Mouse (Mus musculus): ENCODE data around the gene Kcnh1. TPM values are rescaled to one million over a fixed set of nuclear protein-coding genes. Genes with fewer than 3 reads are reported as not detected.

The Kcnh1 gene
- total and polyA plus RNA-seq, 2 experiments from 2014 or later = 0.10 to 0.31 TPM

DNA sequence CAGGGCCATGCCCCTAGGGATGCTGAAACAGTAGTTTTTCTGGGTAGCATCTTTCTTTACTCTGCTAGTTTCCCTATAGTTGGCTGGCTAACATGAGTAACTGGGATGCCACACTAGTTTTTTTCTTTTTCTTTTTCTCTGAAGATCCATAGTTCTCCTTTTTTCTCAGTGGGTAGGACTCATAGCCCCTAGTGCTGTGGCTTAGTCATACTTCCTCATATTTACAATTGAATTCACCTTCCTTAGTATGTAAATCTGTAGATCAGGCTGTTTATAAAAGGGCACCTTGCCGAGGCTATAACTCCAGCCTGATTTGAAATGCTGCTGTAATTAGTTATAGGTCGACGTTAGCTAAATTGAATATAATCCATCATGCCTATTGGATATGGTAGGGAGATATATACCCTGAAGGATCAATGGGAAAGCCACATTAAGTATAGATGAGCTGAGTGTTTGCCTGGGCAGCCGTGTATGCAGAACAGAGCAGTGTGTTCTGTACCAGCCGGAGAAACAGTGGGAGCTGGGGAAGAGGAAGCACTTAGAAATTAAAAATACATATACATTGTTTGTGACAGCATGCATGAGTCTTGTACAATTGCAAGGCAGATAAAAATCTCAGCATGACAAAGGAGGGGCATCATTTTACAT, 107.0 kb downstream of the Kcnh1 start:
- Histone ChIP-seq H3K36me3 (replicated peaks; ENCODE audit: control insufficient read depth, insufficient read depth, low read length) (no peaks in the 10 kb centered on the region), H3K27ac (ENCODE audit: low read depth) (no peak overlapping the region), H3K4me1 (ENCODE audit: control insufficient read depth, insufficient read depth) (no peaks in the 10 kb centered on the region), H3K9me3 (replicated peaks; ENCODE audit: control insufficient read depth, low read length) (no peaks in the 10 kb centered on the region), H3K27me3 (ENCODE audit: control insufficient read depth, insufficient read depth, low read length) (no peaks in the 10 kb centered on the region), H3K4me2 (ENCODE audit: low read depth, low read length) (no peak overlapping the region), H3K9ac (replicated peaks; ENCODE audit: low read depth, low read length) (no peak overlapping the region), H3K4me3 (ENCODE audit: low read depth, low read length) (no peak overlapping the region)
- DNase-seq (ENCODE audit: low spot score) (no peak), ATAC-seq (ENCODE audit: insufficient read depth, low read depth) (no peak)
- TF ChIP-seq EP300 (IDR thresholded peaks at IDR 0.05; ENCODE audit: low read depth) = no peak
- no peak for TF ChIP-seq CTCF (IDR thresholded peaks at IDR 0.05; ENCODE audit: low read depth)
- WGBS = 70% methylated on average over 5 of the region's 5 CpGs

DNA sequence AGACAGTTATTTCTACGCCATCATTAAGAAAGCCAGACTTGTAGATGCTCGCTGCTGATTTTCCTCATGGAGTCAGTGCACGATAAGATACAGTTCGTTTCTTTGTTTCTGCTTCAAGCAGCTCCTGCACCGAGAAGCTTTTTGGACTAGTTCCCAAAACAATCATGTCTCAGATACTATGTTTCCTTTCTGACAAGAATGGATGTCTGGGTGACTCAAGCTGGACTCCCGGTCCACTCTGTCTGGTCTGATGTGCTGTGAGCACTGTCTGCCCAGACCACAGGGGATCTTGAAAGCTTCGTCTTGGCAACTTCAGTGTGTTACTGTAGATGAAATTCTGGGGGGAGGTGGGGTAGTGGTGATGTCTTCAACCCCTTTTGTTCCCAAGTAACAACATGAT, 109.8 kb downstream of the Kcnh1 start:
- 62% methylated on average over 7 of the region's 7 CpGs for WGBS
- no peak overlapping the region for H3K27ac ChIP-seq (ENCODE audit: low read depth)
- no peaks in the 10 kb centered on the region for H3K9me3 ChIP-seq (replicated peaks; ENCODE audit: control insufficient read depth, low read length)
- no peaks in the 10 kb centered on the region for H3K27me3 ChIP-seq (ENCODE audit: control insufficient read depth, insufficient read depth, low read length)
- no peaks in the 10 kb centered on the region for H3K4me1 ChIP-seq (ENCODE audit: control insufficient read depth, insufficient read depth)
- no peaks in the 10 kb centered on the region for H3K36me3 ChIP-seq (replicated peaks; ENCODE audit: control insufficient read depth, insufficient read depth, low read length)
- no peak overlapping the region for H3K4me3 ChIP-seq (ENCODE audit: low read depth, low read length)
- DNase-seq (ENCODE audit: low spot score) (no peak), ATAC-seq (ENCODE audit: insufficient read depth, low read depth) (no peak)
- no peak overlapping the region for H3K4me2 ChIP-seq (ENCODE audit: low read depth, low read length)
- TF ChIP-seq EP300 (IDR thresholded peaks at IDR 0.05; ENCODE audit: low read depth) = no peak
- no peak for TF ChIP-seq CTCF (IDR thresholded peaks at IDR 0.05; ENCODE audit: low read depth)
- H3K9ac ChIP-seq (replicated peaks; ENCODE audit: low read depth, low read length) = no peak overlapping the region

DNA sequence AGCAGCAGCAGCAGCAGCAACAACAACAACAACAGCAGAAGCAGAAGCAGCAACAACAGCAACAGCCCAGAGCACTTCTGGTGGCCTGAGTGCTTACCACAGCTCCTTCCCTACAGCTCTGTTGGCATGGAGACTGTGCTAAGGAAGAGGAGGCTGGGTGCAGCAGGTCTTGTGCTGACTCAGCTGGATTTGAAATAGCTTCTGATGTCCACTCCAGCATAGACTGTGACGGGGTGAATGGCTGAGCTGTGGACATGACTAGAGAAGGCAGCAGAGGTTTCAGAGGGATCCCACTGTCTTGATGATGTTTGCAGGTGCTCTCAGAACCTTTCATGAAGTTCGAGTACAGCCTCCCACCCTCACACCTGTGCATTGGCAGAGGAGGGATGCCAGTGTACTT, 113.0 kb downstream of the Kcnh1 start:
- TF ChIP-seq CTCF (IDR thresholded peaks at IDR 0.05; ENCODE audit: low read depth) (no peak), EP300 (IDR thresholded peaks at IDR 0.05; ENCODE audit: low read depth) (no peak)
- Histone ChIP-seq H3K4me1 (ENCODE audit: control insufficient read depth, insufficient read depth) (no peaks in the 10 kb centered on the region), H3K27me3 (ENCODE audit: control insufficient read depth, insufficient read depth, low read length) (no peaks in the 10 kb centered on the region), H3K4me3 (ENCODE audit: low read depth, low read length) (no peak overlapping the region), H3K27ac (ENCODE audit: low read depth) (no peak overlapping the region), H3K9me3 (replicated peaks; ENCODE audit: control insufficient read depth, low read length) (no peaks in the 10 kb centered on the region), H3K4me2 (ENCODE audit: low read depth, low read length) (no peak overlapping the region), H3K36me3 (replicated peaks; ENCODE audit: control insufficient read depth, insufficient read depth, low read length) (no peaks in the 10 kb centered on the region), H3K9ac (replicated peaks; ENCODE audit: low read depth, low read length) (no peak overlapping the region)
- ATAC-seq (ENCODE audit: insufficient read depth, low read depth) = no peak
- WGBS = 60% methylated on average over 2 of the region's 2 CpGs
- DNase-seq (ENCODE audit: low spot score) = no peak

DNA sequence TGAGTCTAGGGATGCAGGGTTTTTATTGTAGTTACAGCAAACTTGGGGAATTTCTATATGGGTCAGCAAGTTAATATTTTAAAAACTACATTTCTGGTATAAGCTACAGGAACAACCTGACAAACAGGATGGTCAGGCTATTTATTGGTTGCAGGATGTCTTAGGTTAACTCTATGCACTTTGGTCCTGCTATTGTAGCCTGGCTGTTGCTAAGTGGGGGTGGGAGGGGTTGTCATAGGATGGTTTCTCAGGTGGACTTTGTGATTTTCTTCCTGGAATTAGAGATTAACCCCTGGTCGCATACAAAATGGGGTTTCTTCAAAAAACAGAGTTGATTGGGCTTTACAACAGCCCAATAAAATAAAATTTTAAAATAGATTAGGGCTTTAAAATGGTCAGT, 114.6 kb downstream of the Kcnh1 start:
- Histone ChIP-seq H3K27me3 (ENCODE audit: control insufficient read depth, insufficient read depth, low read length) (no peaks in the 10 kb centered on the region), H3K27ac (ENCODE audit: low read depth) (no peak overlapping the region), H3K4me3 (ENCODE audit: low read depth, low read length) (no peak overlapping the region), H3K9me3 (replicated peaks; ENCODE audit: control insufficient read depth, low read length) (no peaks in the 10 kb centered on the region), H3K36me3 (replicated peaks; ENCODE audit: control insufficient read depth, insufficient read depth, low read length) (no peaks in the 10 kb centered on the region), H3K4me2 (ENCODE audit: low read depth, low read length) (no peak overlapping the region), H3K4me1 (ENCODE audit: control insufficient read depth, insufficient read depth) (no peaks in the 10 kb centered on the region), H3K9ac (replicated peaks; ENCODE audit: low read depth, low read length) (no peak overlapping the region)
- 62% methylated on average over 1 of the region's 1 CpGs for WGBS
- DNase-seq (ENCODE audit: low spot score) = no peak
- TF ChIP-seq CTCF (IDR thresholded peaks at IDR 0.05; ENCODE audit: low read depth) (no peak), EP300 (IDR thresholded peaks at IDR 0.05; ENCODE audit: low read depth) (no peak)
- no peak for ATAC-seq (ENCODE audit: insufficient read depth, low read depth)

DNA sequence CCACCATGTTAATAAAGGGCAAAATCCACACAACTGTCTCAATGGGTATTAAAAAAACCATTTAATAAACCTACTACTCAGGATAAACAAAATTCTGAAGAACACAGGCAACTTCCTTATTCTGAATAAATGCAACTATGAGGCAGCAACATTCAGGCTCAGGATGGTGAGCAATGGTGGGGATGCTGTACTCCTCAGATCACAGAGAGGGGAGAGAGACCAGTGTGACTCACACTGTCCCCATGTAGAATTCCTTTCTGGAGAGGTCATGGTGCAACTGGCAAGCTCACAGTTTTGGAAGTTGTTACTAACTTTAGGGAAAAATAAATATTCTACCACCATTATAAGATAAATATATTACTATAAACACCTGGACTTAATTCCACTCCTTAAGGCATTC, 116.5 kb downstream of the Kcnh1 start:
- Histone ChIP-seq H3K36me3 (replicated peaks; ENCODE audit: control insufficient read depth, insufficient read depth, low read length) (no peaks in the 10 kb centered on the region), H3K9me3 (replicated peaks; ENCODE audit: control insufficient read depth, low read length) (no peaks in the 10 kb centered on the region), H3K9ac (replicated peaks; ENCODE audit: low read depth, low read length) (no peak overlapping the region), H3K27ac (ENCODE audit: low read depth) (no peak overlapping the region), H3K4me1 (ENCODE audit: control insufficient read depth, insufficient read depth) (no peaks in the 10 kb centered on the region), H3K27me3 (ENCODE audit: control insufficient read depth, insufficient read depth, low read length) (no peaks in the 10 kb centered on the region), H3K4me2 (ENCODE audit: low read depth, low read length) (no peak overlapping the region), H3K4me3 (ENCODE audit: low read depth, low read length) (no peak overlapping the region)
- DNase-seq (ENCODE audit: low spot score) (no peak), ATAC-seq (ENCODE audit: insufficient read depth, low read depth) (no peak)
- TF ChIP-seq EP300 (IDR thresholded peaks at IDR 0.05; ENCODE audit: low read depth) = no peak

DNA sequence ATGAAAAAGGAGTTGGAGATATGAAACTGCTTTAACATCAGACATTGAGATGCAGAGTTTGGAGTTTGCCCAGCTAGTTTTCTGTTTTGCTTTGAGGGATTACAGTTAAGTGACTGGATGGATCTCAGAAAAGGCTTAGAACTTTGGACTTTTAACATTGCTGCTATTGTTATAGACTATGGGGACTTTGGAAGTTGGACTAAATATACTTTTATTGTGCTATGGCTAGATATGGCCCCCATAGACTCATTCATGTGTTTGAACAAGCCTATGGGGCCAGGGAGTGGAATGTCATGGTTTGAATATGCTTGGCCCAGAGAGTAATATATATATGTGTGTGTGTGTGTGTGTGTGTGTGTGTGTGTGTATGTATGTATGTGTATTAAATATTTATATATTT, 120.7 kb downstream of the Kcnh1 start:
- ATAC-seq (ENCODE audit: insufficient read depth, low read depth) = no peak

More for the DNA sequence above, 120.7 kb downstream of the Kcnh1 start:
- Histone ChIP-seq H3K9ac (replicated peaks; ENCODE audit: low read depth, low read length) (no peak overlapping the region), H3K36me3 (replicated peaks; ENCODE audit: control insufficient read depth, insufficient read depth, low read length) (no peaks in the 10 kb centered on the region), H3K4me2 (ENCODE audit: low read depth, low read length) (no peak overlapping the region), H3K4me1 (ENCODE audit: control insufficient read depth, insufficient read depth) (no peaks in the 10 kb centered on the region), H3K27ac (ENCODE audit: low read depth) (no peak overlapping the region), H3K27me3 (ENCODE audit: control insufficient read depth, insufficient read depth, low read length) (no peaks in the 10 kb centered on the region), H3K9me3 (replicated peaks; ENCODE audit: control insufficient read depth, low read length) (no peaks in the 10 kb centered on the region), H3K4me3 (ENCODE audit: low read depth, low read length) (no peak overlapping the region)
- TF ChIP-seq EP300 (IDR thresholded peaks at IDR 0.05; ENCODE audit: low read depth) = no peak
- no peak for TF ChIP-seq CTCF (IDR thresholded peaks at IDR 0.05; ENCODE audit: low read depth)
- no peak for DNase-seq (ENCODE audit: low spot score)

Data from heart, postnatal 0 days (tissue).